ENCODE assay signal across 8 mouse cellular contexts in genomic region chr13:51101016-51101776, GRCm38 (mm10). TPM values are rescaled to one million over a fixed set of nuclear protein-coding genes. Genes with fewer than 3 reads are reported as not detected.
DNase-seq lines count a peak whose midpoint lies in the region; ATAC-seq and TF ChIP-seq lines count a peak whose summit lies in the region.

No protein-coding gene starts in this region.

- peaks cover 49% of the 10 kb centered on the region for H3K4me1 ChIP-seq in E14TG2a.4 (replicated peaks; ENCODE audit: low read depth, low read length)
- H3K4me1 ChIP-seq in hindbrain, embryonic 10.5 days (replicated peaks), result peaks cover 13% of the 10 kb centered on the region
- peaks cover 16% of the 10 kb centered on the region for H3K4me1 ChIP-seq in lung, embryonic 16.5 days (replicated peaks; ENCODE audit: control insufficient read depth, insufficient read depth, low read length)
- H3K4me1 ChIP-seq in olfactory bulb, adult 2 months (ENCODE audit: control insufficient read depth, insufficient read depth, low read length), result peaks cover 7% of the 10 kb centered on the region; the same call in 1 of the 2 replicates
- H3K4me1 ChIP-seq in thymus, adult 2 months (replicated peaks; ENCODE audit: control insufficient read depth, insufficient read depth, low read length), result peaks cover 9% of the 10 kb centered on the region

- peak overlapping the region; percentile 85 for H3K4me3 ChIP-seq in E14TG2a.4 (replicated peaks; ENCODE audit: low read length)
- H3K4me3 ChIP-seq in hindbrain, embryonic 10.5 days, result peak overlapping the region; percentile 89
- peak overlapping the region; percentile 86 for H3K4me3 ChIP-seq in lung, embryonic 16.5 days (ENCODE audit: low read length)
- peak overlapping the region; percentile 98 for H3K4me3 ChIP-seq in olfactory bulb, adult 2 months (ENCODE audit: insufficient read depth, low read depth, low read length)
- peak overlapping the region; percentile 90 for H3K4me3 ChIP-seq in thymus, adult 2 months (ENCODE audit: control insufficient read depth, insufficient read depth, low read length)

- H3K9ac ChIP-seq in lung, embryonic 16.5 days (ENCODE audit: low read length), result peak overlapping the region; percentile 95

- H3K27ac ChIP-seq in hindbrain, embryonic 10.5 days, result peak overlapping the region; percentile 100
- peak overlapping the region; percentile 95 for H3K27ac ChIP-seq in lung, embryonic 16.5 days (ENCODE audit: low read length)
- H3K27ac ChIP-seq in olfactory bulb, adult 2 months (ENCODE audit: insufficient read depth, low read depth, low read length), result peak overlapping the region; percentile 85
- H3K27ac ChIP-seq in thymus, adult 2 months (ENCODE audit: control insufficient read depth, insufficient read depth, low read length), result peak overlapping the region; percentile 54

- peak; percentile 68 for DNase-seq in cerebellum, adult 11-12 months
- peak; percentile 40 for DNase-seq in forelimb bud, embryonic 11.5 days (ENCODE audit: low read depth, low spot score)
- DNase-seq in hindbrain, embryonic 10.5 days (ENCODE audit: low spot score), result peak; percentile 74
- peak; percentile 65 to 75 for DNase-seq in layer of hippocampus, postnatal 10 days (ENCODE audit: low spot score in 2 of 2)
- DNase-seq in thymus, adult 2 months, result peak; percentile 75

- no peak for TF ChIP-seq CTCF in E14TG2a.4 (conservative IDR thresholded peaks at IDR 0.05; ENCODE audit: low read length)
- peak; percentile 77 for TF ChIP-seq CTCF in olfactory bulb, adult 2 months (IDR thresholded peaks at IDR 0.05; ENCODE audit: insufficient read depth, low read depth, low read length)
- TF ChIP-seq CTCF in thymus, adult 2 months (IDR thresholded peaks at IDR 0.05; ENCODE audit: borderline replicate concordance, control insufficient read depth, extremely low read depth, insufficient read depth, low read length, poor library complexity), result peak; percentile 86; the same call in 1 of the 2 replicates

- peak; percentile 77 for ATAC-seq in lung, embryonic 16.5 days (ENCODE audit: low read depth)

- H3K4me2 ChIP-seq in lung, embryonic 16.5 days (ENCODE audit: low read depth, low read length), result peak overlapping the region; percentile 99

- H3K9me3 ChIP-seq in E14TG2a.4 (ENCODE audit: low read length), result peaks cover 47% of the 10 kb centered on the region
- H3K9me3 ChIP-seq in hindbrain, embryonic 10.5 days, result peaks cover 37% of the 10 kb centered on the region
- no peaks in the 10 kb centered on the region for H3K9me3 ChIP-seq in lung, embryonic 16.5 days (ENCODE audit: control insufficient read depth, low read length)

- peaks cover 45% of the 10 kb centered on the region for H3K36me3 ChIP-seq in E14TG2a.4 (ENCODE audit: insufficient read depth, low read length)
- peaks cover 40% of the 10 kb centered on the region for H3K36me3 ChIP-seq in hindbrain, embryonic 10.5 days
- 0 out of 2 replicates have a peak, but pooled peaks cover 2% of the 10 kb centered on the region for H3K36me3 ChIP-seq in lung, embryonic 16.5 days (ENCODE audit: control insufficient read depth, insufficient read depth, low read length)
- H3K36me3 ChIP-seq in thymus, adult 2 months (ENCODE audit: control insufficient read depth, insufficient read depth, low read length), result no peaks in the 10 kb centered on the region

- 2% methylated on average over 54 of the region's 89 CpGs for WGBS in hindbrain, embryonic 10.5 days
- WGBS in lung, embryonic 16.5 days, result under 1% methylated on average over 40 of the region's 89 CpGs
- WGBS in olfactory bulb, adult 2 months, result under 1% methylated on average over 68 of the region's 89 CpGs
- WGBS in thymus, adult 2 months, result under 1% methylated on average over 74 of the region's 89 CpGs

- no peak for TF ChIP-seq POLR2A in olfactory bulb, adult 2 months (IDR thresholded peaks at IDR 0.05; ENCODE audit: insufficient read depth, low read depth, low read length)
- no peak for TF ChIP-seq POLR2A in thymus, adult 2 months (IDR thresholded peaks at IDR 0.05; ENCODE audit: control insufficient read depth, extremely low read depth, insufficient read depth, low read length, poor library complexity)

- H3K27me3 ChIP-seq in E14TG2a.4 (ENCODE audit: insufficient read depth, low read length), result no peaks in the 10 kb centered on the region
- H3K27me3 ChIP-seq in hindbrain, embryonic 10.5 days (ENCODE audit: insufficient read depth, poor library complexity, severe bottlenecking), result no peaks in the 10 kb centered on the region
- no peaks in the 10 kb centered on the region for H3K27me3 ChIP-seq in lung, embryonic 16.5 days (ENCODE audit: control insufficient read depth, insufficient read depth, low read depth, low read length)
- no peaks in the 10 kb centered on the region for H3K27me3 ChIP-seq in thymus, adult 2 months (ENCODE audit: control insufficient read depth, insufficient read depth, low read length)

RNA-seq across cellular contexts. Expression of gene Spin1, which starts 0.5 kb away (rescaled TPM):
- polyA plus RNA-seq in hindbrain, embryonic 10.5 days (2016; fragmentation: Nextera tagmentation; extraction: Ambion mirVana), result 75.3 and 76.4 TPM in 2 replicates
- total RNA-seq in layer of hippocampus, postnatal 10 days (2021), result 100 to 1,000 TPM; 180 to 193 TPM
- polyA plus RNA-seq in lung, embryonic 16.5 days (2015; fragmentation: Nextera tagmentation; extraction: Ambion mirVana), result 76.8 and 80.4 TPM in 2 replicates
- polyA plus RNA-seq in olfactory bulb, adult 2 months (2012; ENCODE audit: insufficient read depth, insufficient read length, low replicate concordance, missing spikeins), result not detected in 2 replicates
- polyA plus RNA-seq in thymus, adult 2 months (2012; rRNA removed), result 29.0 and 29.5 TPM in 2 replicates

Comparison
In these comparisons a context has a peak if more than half of its experiments do, and no peak if none do; other contexts are left out.
1. Peak in every context shown above with its lines: DNase-seq, ATAC-seq, H3K4me3 ChIP-seq and H3K27ac ChIP-seq.